Mouse (Mus musculus): Measurements from ENCODE around the gene Grid1.

Grid1 gene

GRCm38 (mm10) chr14:34819919-34820652 is at the start of gene Grid1:
Gene Grid1, plus strand, starts transcription at chr14:34820108.
- in situ Hi-C loops (cut with MboI, MseI) = loop anchor here in 1 of 2 experiments (5.0 kb wide), 1 partner anchor 802 kb away; no protein-coding TSS in a partner anchor

DNA sequence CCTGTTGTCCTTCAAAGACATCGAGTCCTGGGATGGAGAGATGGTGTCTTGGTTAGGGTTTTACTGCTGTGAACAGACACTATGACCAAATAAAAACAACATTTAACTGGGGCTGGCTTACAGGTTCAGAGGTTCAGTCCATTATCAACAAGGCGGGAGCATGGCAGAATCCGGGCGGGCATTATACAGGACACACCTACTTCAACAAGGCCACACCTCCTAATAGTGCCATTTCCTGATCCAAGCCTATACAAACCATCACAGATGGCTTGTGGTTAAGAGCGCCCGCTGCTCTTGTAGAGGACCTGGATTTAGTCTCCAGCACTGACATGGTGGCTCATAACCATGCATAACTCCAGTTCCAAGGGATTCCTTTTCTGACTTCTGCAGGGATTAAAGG is 49.4 kb upstream of the Grid1 start:
- in situ Hi-C loops (cut with MboI, MseI) = no loop called here

DNA sequence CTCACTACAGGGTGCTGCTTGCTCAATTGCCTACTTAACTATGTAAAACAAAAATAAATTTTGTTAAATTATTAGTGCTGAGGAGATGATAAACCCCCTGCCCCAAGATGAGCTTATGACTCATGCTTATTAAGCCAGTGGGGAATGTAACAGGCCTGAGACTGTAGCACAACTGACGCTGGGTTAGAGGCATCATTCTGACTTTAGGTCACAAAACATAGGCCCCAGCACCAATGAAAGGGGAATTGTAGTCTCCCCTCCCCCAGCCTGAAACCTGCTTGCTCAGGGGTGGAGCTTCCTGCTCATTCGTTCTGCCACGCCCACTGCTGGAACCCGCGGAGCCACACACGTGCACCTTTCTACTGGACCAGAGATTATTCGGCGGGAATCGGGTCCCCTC is 48.3 kb upstream of the Grid1 start:
- in situ Hi-C loops (cut with MboI, MseI) = no loop called here

DNA sequence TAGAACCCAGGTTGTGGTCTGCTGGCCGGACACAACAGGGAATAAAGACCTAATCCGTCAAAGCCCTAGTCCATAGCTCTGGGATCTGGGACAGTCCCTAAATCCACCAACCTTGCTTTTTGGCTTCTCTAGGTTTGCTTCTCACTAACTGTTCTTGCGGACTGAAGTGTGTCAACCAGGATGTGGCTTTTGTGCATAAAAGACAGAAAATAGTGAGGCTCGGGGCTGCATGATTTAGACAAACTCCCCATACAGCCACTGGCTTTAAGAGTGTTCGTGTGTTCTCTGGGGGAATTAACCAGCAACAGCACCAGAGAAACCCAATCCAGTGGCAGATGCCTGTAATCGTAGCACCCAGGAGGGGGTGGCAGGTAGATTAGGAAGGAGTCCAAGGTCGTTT is 47.8 kb upstream of the Grid1 start:
- in situ Hi-C loops (cut with MboI, MseI) = no loop called here

- in situ Hi-C loops (cut with MboI, MseI) = no loop called here
Measured at GRCm38 (mm10) chr14:34773681-34774080, 46.2 kb upstream of the Grid1 start.

DNA sequence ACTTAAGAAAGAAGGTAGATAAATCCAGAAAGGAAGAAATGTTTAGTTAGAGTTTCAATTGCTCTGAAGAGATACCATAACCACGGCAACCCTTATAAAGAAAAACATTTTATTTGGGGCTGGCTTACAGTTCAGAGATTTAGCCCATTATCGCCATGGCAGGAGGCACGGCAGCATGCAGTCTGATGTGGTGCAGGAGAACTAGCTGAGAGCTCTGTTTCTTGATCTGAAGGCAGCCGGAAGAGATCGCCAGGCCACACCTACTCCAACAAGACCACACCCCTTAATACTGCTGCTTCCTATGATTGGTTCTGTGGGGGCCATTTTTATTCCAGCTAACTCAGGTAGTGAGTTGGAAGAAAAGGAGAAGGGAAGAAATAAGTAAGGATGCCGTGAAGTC is 45.7 kb upstream of the Grid1 start:
- in situ Hi-C loops (cut with MboI, MseI) = no loop called here

GRCm38 (mm10) chr14:34776719-34777385 is 43.1 kb upstream of the Grid1 start:
- in situ Hi-C loops (cut with MboI, MseI) = loop anchor here (5.0 to 25.0 kb wide), 4 partner anchors 155 to 690 kb away; partner anchors contain the start of gene Anxa8 (in 1 of the 2)

DNA sequence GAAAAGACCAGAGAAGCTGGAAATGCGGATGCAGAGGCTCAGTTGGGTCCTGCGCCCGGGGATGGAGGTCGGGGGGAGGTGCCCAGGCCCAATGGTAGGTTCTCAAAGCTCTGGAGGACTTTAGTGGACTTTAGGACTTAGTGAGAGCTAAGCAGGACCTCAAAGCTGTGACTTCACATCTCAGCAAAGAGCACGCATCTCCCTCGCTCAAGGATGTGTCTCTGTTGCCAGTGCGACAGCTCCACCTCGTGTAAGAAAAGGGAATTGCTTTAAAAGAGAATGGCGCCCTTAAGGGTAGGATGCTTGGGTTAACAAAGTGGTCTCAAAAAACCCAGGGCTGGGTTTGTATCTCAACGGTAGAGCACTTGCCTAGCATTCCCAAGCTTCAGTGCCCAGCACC is 42.1 kb upstream of the Grid1 start:
- in situ Hi-C loops (cut with MboI, MseI) = loop anchor here (5.0 to 25.0 kb wide), 4 partner anchors 156 to 691 kb away; partner anchors contain the start of gene Anxa8 (in 1 of the 2)

GRCm38 (mm10) chr14:34778760-34779159 is 41.1 kb upstream of the Grid1 start:
- in situ Hi-C loops (cut with MboI, MseI) = loop anchor here (5.0 to 25.0 kb wide), 4 partner anchors 156 to 691 kb away; partner anchors contain the start of gene Anxa8 (in 1 of the 2)

GRCm38 (mm10) chr14:34793406-34794037 is 26.4 kb upstream of the Grid1 start:
- in situ Hi-C loops (cut with MboI, MseI) = loop anchor here in 1 of 2 experiments (25.0 kb wide), 1 partner anchor 706 kb away; the partner anchor contains the start of gene Anxa8

DNA sequence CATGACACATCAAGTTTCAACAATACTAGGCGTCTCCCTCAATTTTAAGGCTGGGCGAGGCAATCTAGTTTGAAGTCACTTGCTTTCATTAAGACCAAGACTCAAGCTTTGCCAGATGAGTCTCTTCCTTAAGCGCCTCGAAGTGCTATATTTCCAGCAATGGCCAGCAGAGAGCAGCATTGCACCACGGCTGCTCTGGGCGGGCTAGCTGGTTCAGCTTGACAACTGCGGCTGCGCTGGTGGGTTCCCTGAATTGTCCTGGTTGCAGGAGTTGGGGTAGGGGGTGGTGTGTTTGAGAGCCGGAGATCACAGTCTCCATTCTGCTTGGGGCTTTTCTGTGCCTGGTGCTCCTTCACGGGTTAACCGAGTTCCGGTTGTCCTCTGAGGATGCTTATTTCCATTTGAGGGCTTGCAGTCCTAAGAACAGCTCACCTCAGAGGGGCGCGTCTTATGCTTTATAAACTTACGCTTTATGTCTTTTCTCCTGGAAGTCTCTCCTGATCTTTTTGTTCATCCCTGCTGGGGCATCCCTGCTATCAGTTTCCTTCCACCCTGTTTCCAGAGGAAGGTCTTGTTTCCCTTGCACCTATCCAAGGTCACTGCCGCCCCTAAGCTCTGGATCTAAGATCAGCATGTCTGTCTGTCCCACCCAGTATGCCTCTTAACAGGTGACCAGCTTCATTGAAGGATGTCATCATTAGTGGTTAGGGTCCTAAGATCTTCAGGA is 9.0 kb upstream of the Grid1 start:
- in situ Hi-C loops (cut with MboI, MseI) = no loop called here

DNA sequence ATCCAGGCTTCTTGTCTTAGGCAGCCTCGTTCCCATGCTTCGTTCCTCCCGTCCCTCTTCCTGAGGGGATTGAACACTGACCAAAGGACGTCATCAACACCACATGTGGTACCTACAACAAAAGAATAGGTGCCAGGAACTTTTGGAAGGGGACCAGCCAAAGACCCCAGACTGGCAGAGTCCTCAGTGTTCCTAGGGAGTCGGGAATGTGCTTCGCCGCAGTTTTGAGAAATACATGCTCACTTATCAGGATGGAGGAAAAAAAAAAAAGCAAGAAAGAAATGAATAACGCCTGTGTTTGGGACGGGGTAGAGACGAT is 8.5 kb upstream of the Grid1 start:
- in situ Hi-C loops (cut with MboI, MseI) = no loop called here

DNA sequence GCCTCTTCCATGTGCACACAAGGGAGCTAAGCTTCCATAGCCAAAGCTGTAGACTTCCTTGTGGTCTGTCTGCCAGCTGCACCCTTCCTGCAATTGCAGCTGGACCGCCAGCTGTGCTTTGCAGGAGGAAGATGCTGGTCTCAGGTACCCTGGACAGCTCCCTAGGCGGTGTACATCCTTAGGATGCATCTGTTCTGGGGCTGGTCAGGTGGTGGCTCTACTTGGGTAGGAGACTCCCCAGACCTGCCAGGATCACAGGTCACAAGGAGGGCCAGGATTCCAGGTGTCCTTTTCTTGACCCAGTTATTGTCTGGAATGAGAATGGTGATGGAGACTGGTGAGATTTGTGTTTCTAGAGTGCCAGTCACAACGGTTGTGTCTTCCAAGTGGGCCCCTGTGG is 3.6 kb upstream of the Grid1 start:
- in situ Hi-C loops (cut with MboI, MseI) = loop anchor here in 1 of 2 experiments (5.0 kb wide), 1 partner anchor 806 kb away; no protein-coding TSS in a partner anchor

- in situ Hi-C loops (cut with MboI, MseI) = loop anchor here in 1 of 2 experiments (5.0 kb wide), 1 partner anchor 804 kb away; no protein-coding TSS in a partner anchor
Measured at GRCm38 (mm10) chr14:34818387-34818980, 1.4 kb upstream of the Grid1 start.

GRCm38 (mm10) chr14:34819121-34819918 is 588 bp upstream of the Grid1 start:
- in situ Hi-C loops (cut with MboI, MseI) = loop anchor here in 1 of 2 experiments (5.0 kb wide), 1 partner anchor 803 kb away; no protein-coding TSS in a partner anchor

DNA sequence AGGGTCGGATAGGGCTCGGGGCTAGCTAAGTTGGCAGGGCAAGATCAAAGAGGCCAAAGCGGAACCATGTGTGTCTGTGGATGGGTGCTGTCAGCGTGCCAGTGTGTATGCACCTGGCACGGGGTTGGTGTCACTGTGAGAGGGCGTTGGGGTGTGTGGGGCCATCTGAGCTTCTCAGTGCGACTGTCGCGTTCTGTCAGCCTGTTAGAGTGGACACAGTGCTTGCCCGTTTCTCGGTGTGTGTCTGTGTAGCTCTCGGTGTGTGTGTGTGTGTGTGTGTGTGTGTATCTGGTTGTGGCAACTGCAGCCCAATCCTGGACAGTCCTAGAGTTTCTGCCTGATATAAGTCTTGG is 721 bp downstream of the Grid1 start:
- in situ Hi-C loops (cut with MboI, MseI) = no loop called here

GRCm38 (mm10) chr14:34821131-34821790 is 1.4 kb downstream of the Grid1 start:
- in situ Hi-C loops (cut with MboI, MseI) = no loop called here

GRCm38 (mm10) chr14:34823136-34823535 is 3.2 kb downstream of the Grid1 start:
- in situ Hi-C loops (cut with MboI, MseI) = no loop called here

GRCm38 (mm10) chr14:34824186-34824585 is 4.3 kb downstream of the Grid1 start:
- in situ Hi-C loops (cut with MboI, MseI) = no loop called here

- in situ Hi-C loops (cut with MboI, MseI) = no loop called here
Measured at GRCm38 (mm10) chr14:34825902-34826301, 6.0 kb downstream of the Grid1 start.

Measured in T-helper 17 cell (primary cell).